Mouse (Mus musculus): ENCODE measurements around the gene Angptl6.
"Not testable (repeated sequence)": the region's sequence is repeated elsewhere in the genome, so short reads cannot be mapped to it uniquely, and the experiment has no call there.

Gene Angptl6

DNA sequence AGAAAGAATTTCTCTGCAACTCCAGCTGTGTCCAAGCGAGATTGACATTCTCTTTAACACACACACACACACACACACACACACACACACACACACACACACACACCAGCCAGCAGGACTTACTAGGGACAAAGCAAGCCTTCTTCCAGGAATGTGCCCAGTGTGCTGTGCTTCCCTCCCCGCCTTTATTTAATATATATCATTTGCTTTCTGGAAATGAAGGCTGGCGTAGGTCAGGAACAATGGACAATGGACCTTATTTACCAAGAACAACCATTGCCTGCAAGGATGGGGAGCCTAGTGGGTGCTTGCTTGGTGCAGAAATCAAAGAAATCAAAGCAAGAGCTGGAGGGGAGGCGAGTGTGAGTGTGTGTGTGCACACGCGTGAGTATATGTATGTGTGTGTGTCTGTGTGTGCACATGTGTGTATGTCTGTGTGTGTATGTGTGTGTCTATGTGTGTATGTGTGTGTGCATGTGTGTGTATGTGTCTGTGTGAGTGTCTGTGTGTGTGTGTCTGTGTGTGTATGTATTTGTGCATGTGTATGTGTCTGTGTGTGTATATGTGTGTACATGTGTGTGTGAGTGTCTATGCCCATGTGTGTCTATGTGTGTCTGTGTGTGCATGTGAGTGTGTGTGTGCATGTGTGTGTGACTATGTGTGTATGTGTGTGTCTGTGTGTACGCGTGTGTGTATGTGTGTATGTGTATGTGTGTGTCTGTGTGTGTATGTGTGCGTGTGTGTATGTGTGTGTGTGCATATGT, 42.2 kb downstream of the Angptl6 start:
- no peak for DNase-seq (ENCODE audit: low read depth)

DNA sequence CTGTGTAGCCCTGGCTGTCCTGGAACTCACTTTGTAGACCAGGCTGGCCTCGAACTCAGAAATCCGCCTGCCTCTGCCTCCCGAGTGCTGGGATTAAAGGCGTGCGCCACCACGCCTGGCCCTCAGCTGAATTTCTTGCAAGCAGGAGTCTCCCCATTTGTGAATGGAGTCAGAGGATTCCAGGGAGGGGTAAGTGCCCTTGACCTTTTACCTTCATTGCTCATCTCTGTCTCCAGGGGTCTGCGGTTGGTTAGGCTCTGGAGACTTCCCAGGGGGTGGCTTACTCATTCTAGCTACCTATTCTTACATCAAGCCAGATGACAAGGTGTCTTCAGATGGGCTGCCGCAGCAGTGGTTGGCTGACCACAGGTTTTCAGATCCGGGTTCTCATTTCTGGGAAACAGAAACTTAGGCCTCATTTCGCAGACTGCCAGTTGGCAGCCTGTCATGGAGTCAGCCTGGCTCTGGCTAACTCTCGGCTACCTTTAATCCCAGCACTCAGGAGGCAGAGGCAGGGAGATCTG, 44.0 kb downstream of the Angptl6 start:
- DNase-seq (ENCODE audit: low read depth), result not testable (repeated sequence)

DNA sequence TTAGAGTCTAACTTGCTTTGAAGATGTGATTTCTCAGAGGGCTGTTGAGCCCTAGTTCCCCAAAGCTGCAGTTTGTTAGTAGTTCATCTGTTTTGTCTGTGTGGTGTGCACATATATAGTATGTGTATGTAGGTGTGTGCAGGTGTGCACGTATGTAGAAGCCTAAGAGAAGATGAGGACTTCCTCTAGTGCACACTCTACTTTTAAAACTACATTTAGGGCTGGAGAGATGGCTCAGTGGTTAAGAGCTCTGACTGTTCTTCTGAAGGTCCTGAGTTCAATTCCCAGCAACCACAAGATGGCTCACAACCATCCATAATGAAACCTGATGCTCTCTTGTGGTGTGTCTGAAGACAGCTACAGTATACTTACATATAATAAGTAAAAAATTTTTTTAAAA, 44.6 kb downstream of the Angptl6 start:
- no peak for DNase-seq (ENCODE audit: low read depth)

DNA sequence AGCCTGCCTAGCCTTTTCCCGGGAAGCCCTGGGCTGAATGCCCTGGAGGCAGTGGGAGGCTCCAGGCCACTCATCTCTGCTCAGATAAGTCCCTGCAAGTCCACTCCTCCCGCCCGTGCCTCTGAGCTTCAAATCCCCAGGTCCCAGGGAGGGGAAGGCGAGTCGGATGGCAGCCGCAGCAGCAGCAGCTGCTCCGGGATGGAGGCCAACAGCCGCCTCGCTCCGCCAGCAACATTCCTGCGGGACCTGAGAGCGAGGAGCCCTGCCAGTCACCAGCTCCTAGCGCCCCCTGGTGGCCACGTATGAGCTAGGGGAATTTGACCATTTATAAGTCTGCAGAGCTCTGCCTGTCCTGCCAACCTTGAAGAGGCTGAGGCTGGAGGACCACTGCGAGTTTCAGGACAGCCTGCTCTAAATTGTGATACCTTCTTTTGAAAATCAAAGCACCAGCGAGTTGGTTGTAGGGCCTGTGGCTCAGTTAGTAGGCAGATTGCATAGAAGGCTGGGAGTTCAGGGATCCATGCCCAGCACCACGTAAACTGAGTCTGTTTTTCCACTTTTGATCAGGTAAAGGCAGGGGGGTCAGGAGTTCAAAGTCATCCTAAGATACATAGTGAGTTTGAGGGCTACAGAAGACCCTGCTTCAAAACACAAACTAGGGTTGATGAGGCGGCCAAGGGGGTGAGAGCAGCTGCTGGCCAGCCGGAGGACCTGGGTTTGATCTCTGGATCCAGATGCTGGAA, 48.5 kb downstream of the Angptl6 start:
- DNase-seq (ENCODE audit: low read depth), result peak; percentile 42

DNA sequence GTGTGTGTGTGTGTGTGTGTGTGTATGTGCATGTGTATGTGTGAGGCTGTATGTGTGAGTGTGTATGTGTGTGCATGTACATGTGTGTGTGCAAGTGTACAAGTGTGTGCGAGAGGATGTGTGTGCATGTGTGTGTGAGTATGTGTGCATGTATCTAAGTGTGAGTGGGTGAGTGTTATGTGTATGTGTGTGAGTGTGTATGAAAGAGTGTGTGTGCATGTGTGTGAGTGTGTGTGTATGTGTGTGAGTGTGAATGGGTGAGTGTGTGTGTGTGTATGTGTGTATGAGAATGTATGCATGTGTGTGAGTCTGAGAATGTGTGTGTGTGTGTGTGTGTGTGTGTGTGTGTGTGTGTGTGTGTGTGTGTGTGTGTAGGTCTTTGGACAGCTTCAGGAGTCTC, 51.4 kb downstream of the Angptl6 start:
- DNase-seq (ENCODE audit: low read depth), result no peak

DNA sequence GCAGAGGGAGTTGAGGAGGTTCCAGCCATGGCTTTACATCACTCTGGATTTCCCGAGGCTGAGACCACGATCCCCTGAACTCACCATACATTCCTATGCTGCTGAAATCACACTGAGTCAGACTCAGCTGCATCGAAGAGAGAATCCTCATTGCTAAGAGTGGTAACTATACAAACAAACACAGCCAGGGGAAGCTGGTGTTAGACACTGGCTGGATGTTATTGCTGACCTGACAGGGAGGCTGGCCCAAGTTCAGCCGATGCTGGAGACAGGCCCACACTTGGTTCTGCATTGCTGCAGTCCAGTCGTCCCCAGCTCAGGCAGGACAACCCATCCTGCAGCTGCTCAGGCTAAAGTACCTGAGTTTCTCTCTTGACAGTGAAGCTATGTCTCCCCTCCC, 53.7 kb downstream of the Angptl6 start:
- no peak for DNase-seq (ENCODE audit: low read depth)

All from c-Kit-positive CD71-negative TER-119-negative erythroid progenitor cells, embryonic 14.5 days (primary cell).